In genomic region chrX:38190458-38190764, GRCm38 (mm10) we compare ENCODE assay signal across 8 mouse cellular contexts. TPM values are rescaled to one million over a fixed set of nuclear protein-coding genes. Genes with fewer than 3 reads are reported as not detected.
DNase-seq lines count a peak whose midpoint lies in the region; ATAC-seq lines count a peak whose summit lies in the region.

No protein-coding gene starts in this region.

- peaks cover 3% of the 10 kb centered on the region; the same call in 1 of the 2 replicates for H3K4me1 ChIP-seq in kidney, embryonic 16.5 days (ENCODE audit: insufficient read depth, low read length)
- H3K4me1 ChIP-seq in brown adipose tissue, adult 24 weeks (ENCODE audit: control insufficient read depth, insufficient read depth, insufficient read length, low read length) = no peaks in the 10 kb centered on the region
- H3K4me1 ChIP-seq in hindbrain, embryonic 16.5 days (ENCODE audit: control insufficient read depth, insufficient read depth, low read depth, low read length) = peaks cover 3% of the 10 kb centered on the region; the same call in 1 of the 2 replicates
- H3K4me1 ChIP-seq in midbrain, embryonic 16.5 days (ENCODE audit: control insufficient read depth, insufficient read depth, low read length) = peaks cover 11% of the 10 kb centered on the region

- H3K9ac ChIP-seq in kidney, embryonic 16.5 days (replicated peaks; ENCODE audit: low read length) = peak overlapping the region; percentile 79
- H3K9ac ChIP-seq in hindbrain, embryonic 16.5 days (ENCODE audit: low read depth, low read length) = peak overlapping the region; percentile 87
- peak overlapping the region; percentile 84 for H3K9ac ChIP-seq in midbrain, embryonic 16.5 days (ENCODE audit: low read depth, low read length)

- no peaks in the 10 kb centered on the region for H3K9me3 ChIP-seq in kidney, embryonic 16.5 days (ENCODE audit: low read length)
- H3K9me3 ChIP-seq in hindbrain, embryonic 16.5 days (ENCODE audit: control insufficient read depth, low read length) = no peaks in the 10 kb centered on the region
- no peaks in the 10 kb centered on the region for H3K9me3 ChIP-seq in midbrain, embryonic 16.5 days (replicated peaks; ENCODE audit: control insufficient read depth, low read length, poor library complexity, severe bottlenecking)

- peak overlapping the region; percentile 91 for H3K27ac ChIP-seq in kidney, embryonic 16.5 days (ENCODE audit: low read length)
- H3K27ac ChIP-seq in brown adipose tissue, adult 24 weeks (replicated peaks; ENCODE audit: low read depth, low read length) = peak overlapping the region; percentile 49
- H3K27ac ChIP-seq in hindbrain, embryonic 16.5 days (ENCODE audit: low read depth, low read length) = peak overlapping the region; percentile 84
- H3K27ac ChIP-seq in midbrain, embryonic 16.5 days (ENCODE audit: low read length) = peak overlapping the region; percentile 87

- peak overlapping the region; percentile 65 for H3K4me2 ChIP-seq in kidney, embryonic 16.5 days (replicated peaks; ENCODE audit: low read depth, low read length)
- peak overlapping the region; percentile 66 for H3K4me2 ChIP-seq in hindbrain, embryonic 16.5 days (ENCODE audit: low read length)
- H3K4me2 ChIP-seq in midbrain, embryonic 16.5 days (ENCODE audit: low read length) = peak overlapping the region; percentile 74

- ATAC-seq in kidney, embryonic 16.5 days (ENCODE audit: low FRiP score, low TSS enrichment) = 0 out of 2 replicates have a peak, but pooled peaks have one; percentile 13
- ATAC-seq in hindbrain, embryonic 16.5 days = peak; percentile 24; the same call in 1 of the 2 replicates
- no peak; the same call in 1 of the 2 replicates for ATAC-seq in midbrain, embryonic 16.5 days
- ATAC-seq in CD4-positive, CD25-positive, alpha-beta regulatory T cell, adult 4 months = no peak

- H3K36me3 ChIP-seq in kidney, embryonic 16.5 days (ENCODE audit: insufficient read depth, low read length) = 0 out of 2 replicates have a peak, but pooled peaks cover 4% of the 10 kb centered on the region
- no peaks in the 10 kb centered on the region for H3K36me3 ChIP-seq in hindbrain, embryonic 16.5 days (ENCODE audit: control insufficient read depth, insufficient read depth, low read length)
- 0 out of 2 replicates have a peak, but pooled peaks cover 4% of the 10 kb centered on the region for H3K36me3 ChIP-seq in midbrain, embryonic 16.5 days (ENCODE audit: control insufficient read depth, insufficient read depth, low read length)

- DNase-seq in kidney, adult 11 months = no peak
- no peak for DNase-seq in cerebellum, adult 18-20 months
- DNase-seq in embryo, embryonic 9.5 days (ENCODE audit: extremely low spot score) = no peak

- peak overlapping the region; percentile 73 for H3K4me3 ChIP-seq in kidney, embryonic 16.5 days (ENCODE audit: low read length)
- H3K4me3 ChIP-seq in brown adipose tissue, adult 24 weeks (ENCODE audit: insufficient read depth, low read depth, low read length) = peak overlapping the region; percentile 78
- H3K4me3 ChIP-seq in hindbrain, embryonic 16.5 days (ENCODE audit: low read length) = peak overlapping the region; percentile 66
- peak overlapping the region; percentile 67 for H3K4me3 ChIP-seq in midbrain, embryonic 16.5 days (ENCODE audit: low read depth, low read length)

- 31% methylated on average over 3 of the region's 3 CpGs for WGBS in kidney, embryonic 16.5 days
- WGBS in hindbrain, embryonic 16.5 days = 16% methylated on average over 3 of the region's 3 CpGs
- WGBS in midbrain, embryonic 16.5 days = 21% methylated on average over 3 of the region's 3 CpGs

- no peaks in the 10 kb centered on the region for H3K27me3 ChIP-seq in kidney, embryonic 16.5 days (ENCODE audit: insufficient read depth, low read length)
- H3K27me3 ChIP-seq in hindbrain, embryonic 16.5 days (replicated peaks; ENCODE audit: control insufficient read depth, insufficient read depth, low read length) = no peaks in the 10 kb centered on the region
- no peaks in the 10 kb centered on the region for H3K27me3 ChIP-seq in midbrain, embryonic 16.5 days (ENCODE audit: control insufficient read depth, insufficient read depth, low read depth, low read length)

RNA-seq across cellular contexts. Expression of gene Zbtb33, which starts 0.8 kb away (rescaled TPM):
- polyA plus RNA-seq in kidney, embryonic 16.5 days (2015; fragmentation: Nextera tagmentation; extraction: Ambion mirVana) = 3.4 and 4.2 TPM in 2 replicates
- polyA plus RNA-seq in brown adipose tissue, adult 24 weeks (2012; ENCODE audit: insufficient read depth, insufficient read length, missing spikeins) = 9.1 and 10.9 TPM in 2 replicates
- 3.4 and 4.3 TPM in 2 replicates for polyA plus RNA-seq in hindbrain, embryonic 16.5 days (2015; fragmentation: Nextera tagmentation; extraction: Ambion mirVana)
- polyA plus RNA-seq in midbrain, embryonic 16.5 days (2015; fragmentation: Nextera tagmentation; extraction: Ambion mirVana) = 3.4 and 4.6 TPM in 2 replicates
- 1 to 10 TPM; 1.0 to 1.1 TPM for polyA plus RNA-seq in CD4-positive, CD25-positive, alpha-beta regulatory T cell, adult 4 months (2017; shearing (Covaris generic))

Comparison
In these comparisons a context has a peak if more than half of its experiments do, and no peak if none do; other contexts are left out.
1. ATAC-seq: peak in kidney, embryonic 16.5 days (single experiment) and hindbrain, embryonic 16.5 days (single experiment); none in midbrain, embryonic 16.5 days (single experiment) and CD4-positive, CD25-positive, alpha-beta regulatory T cell, adult 4 months (single experiment).
2. Peak in every context shown above with its lines, with median percentiles within 50 percentile points of each other: H3K27ac ChIP-seq, H3K4me2 ChIP-seq, H3K4me3 ChIP-seq and H3K9ac ChIP-seq.